Mouse (Mus musculus): ENCODE results near the gene Tgfb1i1. TPM values are rescaled to one million over a fixed set of nuclear protein-coding genes. Genes with fewer than 3 reads are reported as not detected.

Tgfb1i1 gene
- polyA plus RNA-seq, 1 experiment from 2014 or later, result 179 TPM

GRCm38 (mm10) chr7:128288923-128289544 is 42.4 kb downstream of the Tgfb1i1 start:
- WGBS, result 29% methylated on average over 9 of the region's 9 CpGs
- H3K36me3 ChIP-seq (ENCODE audit: control insufficient read depth, insufficient read depth, low read length), result peaks cover 62% of the 10 kb centered on the region
- peak; percentile 79 for ATAC-seq (replicated peaks; ENCODE audit: low FRiP score, low TSS enrichment, low read depth)

DNA sequence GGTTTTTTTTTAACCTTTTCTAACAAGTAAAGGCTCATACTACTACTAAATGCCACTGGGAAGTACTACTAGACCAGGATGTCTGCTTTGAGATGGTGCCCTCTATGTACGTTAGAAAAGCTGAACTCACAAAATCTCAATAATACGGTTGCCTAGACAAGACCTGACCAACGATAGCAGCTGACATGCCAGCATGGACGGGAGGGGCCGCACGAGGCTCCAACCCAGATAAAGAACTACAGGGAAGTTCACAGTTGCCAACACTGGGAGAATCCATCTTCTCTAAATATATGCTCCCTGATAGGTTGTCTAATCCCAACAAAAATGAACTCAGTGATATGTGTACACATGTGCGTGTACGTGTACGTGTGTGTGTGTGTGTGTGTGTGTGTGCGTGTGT is 48.2 kb downstream of the Tgfb1i1 start:
- Histone ChIP-seq H3K27ac (ENCODE audit: low read depth) (no peak overlapping the region), H3K9me3 (ENCODE audit: control insufficient read depth, low read length) (no peaks in the 10 kb centered on the region), H3K36me3 (ENCODE audit: control insufficient read depth, insufficient read depth, low read length) (peaks cover 34% of the 10 kb centered on the region; the same call in 1 of the 2 replicates), H3K9ac (ENCODE audit: low read length) (no peak overlapping the region), H3K4me2 (ENCODE audit: low read length) (no peak overlapping the region), H3K27me3 (replicated peaks; ENCODE audit: control insufficient read depth, insufficient read depth, low read length) (no peaks in the 10 kb centered on the region), H3K4me1 (replicated peaks; ENCODE audit: control insufficient read depth, insufficient read depth, low read length) (peaks cover 7% of the 10 kb centered on the region; the same call in 1 of the 2 replicates), H3K4me3 (ENCODE audit: low read depth, low read length) (no peak overlapping the region)
- 92% methylated on average over 10 of the region's 10 CpGs for WGBS
- ATAC-seq (replicated peaks; ENCODE audit: low FRiP score, low TSS enrichment, low read depth), result no peak
- no peak for DNase-seq (ENCODE audit: low spot score)

More at GRCm38 (mm10) chr7:128288923-128289544, 42.4 kb downstream of the Tgfb1i1 start:
- Histone ChIP-seq H3K27ac (ENCODE audit: low read depth) (peak overlapping the region; percentile 77), H3K9me3 (ENCODE audit: control insufficient read depth, low read length) (no peaks in the 10 kb centered on the region), H3K9ac (ENCODE audit: low read length) (no peak overlapping the region), H3K4me2 (ENCODE audit: low read length) (no peak overlapping the region), H3K27me3 (replicated peaks; ENCODE audit: control insufficient read depth, insufficient read depth, low read length) (no peaks in the 10 kb centered on the region), H3K4me3 (ENCODE audit: low read depth, low read length) (no peak overlapping the region), H3K4me1 (replicated peaks; ENCODE audit: control insufficient read depth, insufficient read depth, low read length) (0 out of 2 replicates have a peak, but pooled peaks cover 2% of the 10 kb centered on the region)
- DNase-seq (ENCODE audit: low spot score), result no peak

DNA sequence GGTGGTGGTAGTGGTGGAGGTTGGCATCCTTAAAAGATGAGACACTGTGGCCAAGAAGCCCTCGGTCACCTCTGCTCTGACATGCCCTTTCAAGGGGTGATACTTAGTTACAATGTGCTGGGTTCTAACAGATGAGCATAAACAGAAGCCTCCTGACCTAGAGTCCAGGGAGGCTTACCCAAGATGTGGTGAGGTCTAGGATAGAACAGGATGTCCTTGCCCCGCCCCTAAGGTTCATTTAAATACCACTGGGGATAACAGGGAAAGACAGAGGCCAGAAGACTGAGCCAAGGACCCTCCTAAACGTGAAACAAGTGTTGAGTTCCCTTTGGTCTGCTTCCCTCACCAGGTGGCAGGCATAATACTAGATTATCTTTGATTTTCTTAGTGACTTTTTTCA is 49.9 kb downstream of the Tgfb1i1 start:
- ATAC-seq (replicated peaks; ENCODE audit: low FRiP score, low TSS enrichment, low read depth), result no peak
- 58% methylated on average over 3 of the region's 3 CpGs for WGBS
- Histone ChIP-seq H3K4me1 (replicated peaks; ENCODE audit: control insufficient read depth, insufficient read depth, low read length) (peaks cover 7% of the 10 kb centered on the region; the same call in 1 of the 2 replicates), H3K27me3 (replicated peaks; ENCODE audit: control insufficient read depth, insufficient read depth, low read length) (no peaks in the 10 kb centered on the region), H3K4me3 (ENCODE audit: low read depth, low read length) (no peak overlapping the region), H3K27ac (ENCODE audit: low read depth) (no peak overlapping the region), H3K9ac (ENCODE audit: low read length) (no peak overlapping the region), H3K36me3 (ENCODE audit: control insufficient read depth, insufficient read depth, low read length) (0 out of 2 replicates have a peak, but pooled peaks cover 19% of the 10 kb centered on the region), H3K9me3 (ENCODE audit: control insufficient read depth, low read length) (no peaks in the 10 kb centered on the region), H3K4me2 (ENCODE audit: low read length) (peak overlapping the region; percentile 94)
- DNase-seq (ENCODE audit: low spot score), result no peak

- ATAC-seq (replicated peaks; ENCODE audit: low FRiP score, low TSS enrichment, low read depth) (no peak; the same call in 1 of the 2 replicates), DNase-seq (ENCODE audit: low spot score) (no peak)
- WGBS, result 25% methylated on average over 10 of the region's 10 CpGs
- Histone ChIP-seq H3K4me1 (replicated peaks; ENCODE audit: control insufficient read depth, insufficient read depth, low read length) (peaks cover 7% of the 10 kb centered on the region; the same call in 1 of the 2 replicates), H3K9me3 (ENCODE audit: control insufficient read depth, low read length) (no peaks in the 10 kb centered on the region), H3K4me2 (ENCODE audit: low read length) (peak overlapping the region; percentile 94), H3K36me3 (ENCODE audit: control insufficient read depth, insufficient read depth, low read length) (0 out of 2 replicates have a peak, but pooled peaks cover 15% of the 10 kb centered on the region), H3K4me3 (ENCODE audit: low read depth, low read length) (peak overlapping the region; percentile 73), H3K27me3 (replicated peaks; ENCODE audit: control insufficient read depth, insufficient read depth, low read length) (no peaks in the 10 kb centered on the region), H3K27ac (ENCODE audit: low read depth) (peak overlapping the region; percentile 84; the same call in 1 of the 2 replicates), H3K9ac (ENCODE audit: low read length) (peak overlapping the region; percentile 89)
These were observed 50.6 kb downstream of the Tgfb1i1 start for GRCm38 (mm10) chr7:128297291-128297616.

GRCm38 (mm10) chr7:128297617-128298480 is 51.2 kb downstream of the Tgfb1i1 start, which contains the start of gene BC017158:
Gene BC017158, minus strand, starts transcription at chr7:128298170.
- 1% methylated on average over 47 of the region's 47 CpGs for WGBS
- 0 out of 2 replicates have a peak, but pooled peaks cover 11% of the 10 kb centered on the region for H3K36me3 ChIP-seq (ENCODE audit: control insufficient read depth, insufficient read depth, low read length)
- H3K4me2 ChIP-seq (ENCODE audit: low read length), result peak within 1 kb of the TSS; percentile 94

GRCm38 (mm10) chr7:128298481-128299342 is 52.1 kb downstream of the Tgfb1i1 start:
- WGBS, result 75% methylated on average over 8 of the region's 8 CpGs
- peak overlapping the region; percentile 73 for H3K4me3 ChIP-seq (ENCODE audit: low read depth, low read length)
- no peaks in the 10 kb centered on the region for H3K27me3 ChIP-seq (replicated peaks; ENCODE audit: control insufficient read depth, insufficient read depth, low read length)
- ATAC-seq (replicated peaks; ENCODE audit: low FRiP score, low TSS enrichment, low read depth) (0 out of 2 replicates have a peak, but pooled peaks have one; percentile 9), DNase-seq (ENCODE audit: low spot score) (no peak)
- peak overlapping the region; percentile 89 for H3K9ac ChIP-seq (ENCODE audit: low read length)
- H3K4me2 ChIP-seq (ENCODE audit: low read length), result peak overlapping the region; percentile 94
- H3K9me3 ChIP-seq (ENCODE audit: control insufficient read depth, low read length), result no peaks in the 10 kb centered on the region
- 0 out of 2 replicates have a peak, but pooled peaks cover 4% of the 10 kb centered on the region for H3K36me3 ChIP-seq (ENCODE audit: control insufficient read depth, insufficient read depth, low read length)
- H3K27ac ChIP-seq (ENCODE audit: low read depth), result peak overlapping the region; percentile 84
- H3K4me1 ChIP-seq (replicated peaks; ENCODE audit: control insufficient read depth, insufficient read depth, low read length), result peaks cover 7% of the 10 kb centered on the region; the same call in 1 of the 2 replicates

More at GRCm38 (mm10) chr7:128297617-128298480, 51.2 kb downstream of the Tgfb1i1 start, which contains the start of gene BC017158:
- Histone ChIP-seq H3K9me3 (ENCODE audit: control insufficient read depth, low read length) (no peaks in the 10 kb centered on the region), H3K27me3 (replicated peaks; ENCODE audit: control insufficient read depth, insufficient read depth, low read length) (no peaks in the 10 kb centered on the region), H3K4me3 (ENCODE audit: low read depth, low read length) (peak within 1 kb of the TSS; percentile 73), H3K9ac (ENCODE audit: low read length) (peak within 1 kb of the TSS; percentile 89), H3K4me1 (replicated peaks; ENCODE audit: control insufficient read depth, insufficient read depth, low read length) (peaks cover 7% of the 10 kb centered on the region; the same call in 1 of the 2 replicates), H3K27ac (ENCODE audit: low read depth) (peak within 1 kb of the TSS; percentile 84)
- peak; percentile 87 for DNase-seq (ENCODE audit: low spot score)
- peak; percentile 79 for ATAC-seq (replicated peaks; ENCODE audit: low FRiP score, low TSS enrichment, low read depth)

DNA sequence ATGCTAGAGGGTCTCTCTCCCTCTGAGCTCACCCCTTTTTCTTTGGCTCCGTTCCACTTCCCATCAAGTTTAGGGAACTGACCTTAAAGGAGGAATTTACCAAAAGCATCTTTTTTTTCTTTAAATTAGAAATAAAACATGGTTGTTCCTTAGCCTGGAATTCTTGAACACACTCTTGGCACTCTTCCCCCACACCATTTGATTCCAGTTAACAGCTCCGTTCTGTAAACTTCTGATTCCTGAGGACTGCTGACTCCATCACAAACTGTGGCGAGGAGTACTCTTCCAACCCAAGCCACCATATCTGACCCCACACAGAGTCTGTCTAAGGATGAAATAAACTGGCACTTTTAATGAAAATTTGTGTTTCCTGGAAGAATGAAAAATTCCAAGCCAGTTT is 54.3 kb downstream of the Tgfb1i1 start:
- no peaks in the 10 kb centered on the region for H3K9me3 ChIP-seq (ENCODE audit: control insufficient read depth, low read length)
- peaks cover 10% of the 10 kb centered on the region; the same call in 1 of the 2 replicates for H3K4me1 ChIP-seq (replicated peaks; ENCODE audit: control insufficient read depth, insufficient read depth, low read length)
- no peak overlapping the region for H3K9ac ChIP-seq (ENCODE audit: low read length)
- H3K27me3 ChIP-seq (replicated peaks; ENCODE audit: control insufficient read depth, insufficient read depth, low read length), result no peaks in the 10 kb centered on the region
- no peak for DNase-seq (ENCODE audit: low spot score)
- H3K36me3 ChIP-seq (ENCODE audit: control insufficient read depth, insufficient read depth, low read length), result no peaks in the 10 kb centered on the region
- WGBS, result 60% methylated on average over 3 of the region's 3 CpGs
- no peak overlapping the region for H3K4me3 ChIP-seq (ENCODE audit: low read depth, low read length)
- ATAC-seq (replicated peaks; ENCODE audit: low FRiP score, low TSS enrichment, low read depth), result no peak
- H3K27ac ChIP-seq (ENCODE audit: low read depth), result no peak overlapping the region
- H3K4me2 ChIP-seq (ENCODE audit: low read length), result no peak overlapping the region

DNA sequence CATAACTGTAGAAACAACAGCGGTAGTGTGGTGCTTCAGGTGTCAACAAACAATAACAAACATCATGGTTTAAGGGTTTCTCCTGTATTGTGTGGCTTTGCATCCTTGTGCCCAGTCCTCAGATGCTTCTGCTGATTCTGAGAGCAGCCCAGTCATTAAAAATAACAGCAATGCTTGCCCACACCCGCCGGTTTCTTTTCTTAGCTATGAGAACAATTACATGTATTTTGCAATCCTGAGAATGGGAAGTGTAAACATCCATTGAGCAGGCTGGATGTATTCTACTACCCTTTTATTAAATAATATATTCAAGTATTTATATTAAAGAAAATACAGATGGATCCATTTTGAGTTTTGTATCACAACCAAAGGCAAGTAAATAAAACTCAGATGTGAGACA is 55.5 kb downstream of the Tgfb1i1 start:
- no peaks in the 10 kb centered on the region for H3K27me3 ChIP-seq (replicated peaks; ENCODE audit: control insufficient read depth, insufficient read depth, low read length)
- H3K4me3 ChIP-seq (ENCODE audit: low read depth, low read length), result no peak overlapping the region
- no peak overlapping the region for H3K27ac ChIP-seq (ENCODE audit: low read depth)
- H3K36me3 ChIP-seq (ENCODE audit: control insufficient read depth, insufficient read depth, low read length), result no peaks in the 10 kb centered on the region
- WGBS, result 77% methylated on average over 3 of the region's 3 CpGs
- DNase-seq (ENCODE audit: low spot score), result no peak
- no peak overlapping the region for H3K9ac ChIP-seq (ENCODE audit: low read length)
- H3K9me3 ChIP-seq (ENCODE audit: control insufficient read depth, low read length), result no peaks in the 10 kb centered on the region
- H3K4me1 ChIP-seq (replicated peaks; ENCODE audit: control insufficient read depth, insufficient read depth, low read length), result peaks cover 9% of the 10 kb centered on the region; the same call in 1 of the 2 replicates
- H3K4me2 ChIP-seq (ENCODE audit: low read length), result no peak overlapping the region
- ATAC-seq (replicated peaks; ENCODE audit: low FRiP score, low TSS enrichment, low read depth), result no peak

All from intestine, embryonic 14.5 days (tissue).